Mouse (Mus musculus) brain, embryonic 14.5 days (tissue): ENCODE results near the gene Ctf2.

Experiments used
- CTCF ChIP-seq: fragments of 200-500 bp; IDR thresholded peaks from 2 replicates; pipeline ENCODE4 v1.5.1; 2012; ENCODE audit warnings: inconsistent platforms, mild to moderate bottlenecking, moderate library complexity, borderline replicate concordance; ENCODE audit not compliant: insufficient read depth, insufficient read length; ENCODE audit errors: extremely low read depth
- POLR2A ChIP-seq: fragments of 200-500 bp; IDR thresholded peaks from 2 replicates; pipeline ENCODE4 v1.6.1; 2012; ENCODE audit warnings: mild to moderate bottlenecking, inconsistent platforms, borderline replicate concordance; ENCODE audit not compliant: poor library complexity, insufficient read depth, insufficient read length, severe bottlenecking; ENCODE audit errors: extremely low read depth

DNA sequence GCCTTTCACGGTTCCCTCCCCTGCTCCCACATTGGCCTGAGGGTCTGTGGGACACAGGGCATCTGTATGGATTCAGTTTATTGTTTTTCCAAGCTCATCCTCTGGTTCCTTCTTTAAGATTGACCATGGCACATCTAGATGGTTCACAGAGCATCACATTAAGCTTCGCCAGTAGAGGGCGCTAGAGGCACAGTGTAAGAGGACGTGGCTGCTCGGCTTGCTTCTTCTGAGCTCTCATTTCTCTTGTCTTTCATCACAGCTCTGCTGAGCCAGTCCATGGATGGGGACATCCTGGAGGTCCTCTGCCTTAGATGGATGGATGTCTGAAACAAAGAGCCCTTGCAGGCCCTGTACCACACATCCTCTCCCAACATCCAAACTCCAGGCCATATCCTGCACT lies 57.0 kb downstream of the Ctf2 start:
- TF ChIP-seq CTCF (peak; percentile 94), POLR2A (no peak)
